ENCODE assay signal across 22 mouse cellular contexts in the genomic region with DNA sequence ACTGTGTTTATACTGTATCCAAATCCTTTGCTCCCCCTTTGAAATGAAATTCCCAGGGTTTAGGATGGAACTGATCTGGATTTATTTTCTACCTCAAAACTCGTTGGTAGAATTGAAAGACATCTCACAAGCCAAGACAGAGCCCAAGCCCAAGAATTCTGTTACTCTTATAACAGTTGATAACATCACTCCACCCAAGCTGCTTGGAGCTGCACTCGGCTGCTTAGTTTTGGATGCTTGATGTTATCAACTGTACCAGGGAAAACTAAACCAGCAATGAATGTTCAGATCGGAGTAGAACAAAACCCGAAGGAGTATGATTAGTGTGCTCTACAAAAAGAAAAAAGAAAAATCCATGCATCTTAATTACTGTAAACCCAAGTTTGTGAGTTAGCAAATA.
DNase-seq lines count a peak whose midpoint lies in the region; ATAC-seq lines count a peak whose summit lies in the region.
"Had no signal": no experiment of that assay in that cellular context is flagged by ENCODE, and none has a peak within 500 bp of the region (broad histone marks: within the 10 kb centered on the region; RNA-seq: fewer than 3 reads in every experiment).

No protein-coding gene starts in this region.

- WGBS in liver, embryonic 13.5 days (ENCODE audit: insufficient replicate concordance), result 45% methylated on average over 4 of the region's 4 CpGs
- WGBS in liver, embryonic 12.5 days (ENCODE audit: insufficient replicate concordance), result 47% methylated on average over 4 of the region's 4 CpGs
- WGBS in liver, embryonic 15.5 days (ENCODE audit: insufficient replicate concordance), result 35% methylated on average over 4 of the region's 4 CpGs
- WGBS in hindbrain, embryonic 14.5 days, result 82% methylated on average over 4 of the region's 4 CpGs

- H3K36me3 ChIP-seq in liver, embryonic 13.5 days, result no peaks in the 10 kb centered on the region
- H3K36me3 ChIP-seq in liver, embryonic 12.5 days, result no peaks in the 10 kb centered on the region
- no peaks in the 10 kb centered on the region for H3K36me3 ChIP-seq in liver, embryonic 15.5 days (replicated peaks)
- H3K36me3 ChIP-seq in hindbrain, embryonic 14.5 days (replicated peaks; ENCODE audit: control insufficient read depth, insufficient read depth), result no peaks in the 10 kb centered on the region
- H3K36me3 ChIP-seq: embryonic facial prominence, embryonic 13.5 days; embryonic facial prominence, embryonic 15.5 days; forebrain, embryonic 10.5 days; forebrain, embryonic 12.5 days had no signal

- no peak overlapping the region for H3K4me3 ChIP-seq in liver, embryonic 13.5 days (replicated peaks)
- no peak overlapping the region for H3K4me3 ChIP-seq in liver, embryonic 12.5 days
- H3K4me3 ChIP-seq in liver, embryonic 15.5 days (replicated peaks), result no peak overlapping the region
- no peak overlapping the region for H3K4me3 ChIP-seq in hindbrain, embryonic 14.5 days (replicated peaks; ENCODE audit: low read length)
- H3K4me3 ChIP-seq: embryonic facial prominence, embryonic 13.5 days; embryonic facial prominence, embryonic 15.5 days; erythroblast, embryonic 14.5 days; forebrain, embryonic 10.5 days; forebrain, embryonic 12.5 days had no signal

- H3K27me3 ChIP-seq in liver, embryonic 13.5 days, result no peaks in the 10 kb centered on the region
- no peaks in the 10 kb centered on the region for H3K27me3 ChIP-seq in liver, embryonic 12.5 days (replicated peaks)
- H3K27me3 ChIP-seq in liver, embryonic 15.5 days, result no peaks in the 10 kb centered on the region
- no peaks in the 10 kb centered on the region for H3K27me3 ChIP-seq in hindbrain, embryonic 14.5 days (ENCODE audit: control insufficient read depth, insufficient read depth, low read length)
- H3K27me3 ChIP-seq: embryonic facial prominence, embryonic 13.5 days; embryonic facial prominence, embryonic 15.5 days; forebrain, embryonic 12.5 days had no signal

- peaks cover 32% of the 10 kb centered on the region for H3K4me1 ChIP-seq in liver, embryonic 13.5 days (replicated peaks)
- H3K4me1 ChIP-seq in liver, embryonic 12.5 days, result peaks cover 35% of the 10 kb centered on the region
- H3K4me1 ChIP-seq in liver, embryonic 15.5 days (replicated peaks), result peaks cover 33% of the 10 kb centered on the region
- no peaks in the 10 kb centered on the region for H3K4me1 ChIP-seq in hindbrain, embryonic 14.5 days (replicated peaks; ENCODE audit: control insufficient read depth, insufficient read depth, low read length)
- H3K4me1 ChIP-seq: embryonic facial prominence, embryonic 13.5 days; embryonic facial prominence, embryonic 15.5 days; forebrain, embryonic 10.5 days; forebrain, embryonic 12.5 days had no signal

- H3K4me2 ChIP-seq in liver, embryonic 13.5 days, result no peak overlapping the region
- no peak overlapping the region for H3K4me2 ChIP-seq in liver, embryonic 12.5 days
- H3K4me2 ChIP-seq in liver, embryonic 15.5 days, result no peak overlapping the region
- H3K4me2 ChIP-seq in hindbrain, embryonic 14.5 days (replicated peaks), result no peak overlapping the region
- H3K4me2 ChIP-seq: embryonic facial prominence, embryonic 13.5 days; embryonic facial prominence, embryonic 15.5 days; forebrain, embryonic 12.5 days had no signal

- ATAC-seq in liver, embryonic 13.5 days (ENCODE audit: low read depth), result peak; percentile 56; the same call in 1 of the 2 replicates
- ATAC-seq in liver, embryonic 12.5 days, result no peak
- peak; percentile 51 for ATAC-seq in liver, embryonic 15.5 days (ENCODE audit: insufficient read depth)
- ATAC-seq in megakaryocyte-erythroid progenitor cell, adult 5-6 weeks (replicated peaks; ENCODE audit: low FRiP score, low TSS enrichment, poor library complexity, severe bottlenecking), result 0 out of 2 replicates have a peak, but pooled peaks have one; percentile 37
- no peak for ATAC-seq in hindbrain, embryonic 14.5 days (ENCODE audit: low FRiP score)
- ATAC-seq: forebrain, embryonic 14.5 days had no signal

- no peak overlapping the region for H3K9ac ChIP-seq in liver, embryonic 13.5 days
- no peak overlapping the region for H3K9ac ChIP-seq in liver, embryonic 12.5 days
- H3K9ac ChIP-seq in liver, embryonic 15.5 days, result no peak overlapping the region
- no peak overlapping the region for H3K9ac ChIP-seq in hindbrain, embryonic 14.5 days
- H3K9ac ChIP-seq: embryonic facial prominence, embryonic 13.5 days; embryonic facial prominence, embryonic 15.5 days; forebrain, embryonic 12.5 days had no signal

- no peaks in the 10 kb centered on the region for H3K9me3 ChIP-seq in liver, embryonic 13.5 days (replicated peaks)
- H3K9me3 ChIP-seq in liver, embryonic 12.5 days (replicated peaks), result no peaks in the 10 kb centered on the region
- H3K9me3 ChIP-seq in liver, embryonic 15.5 days (replicated peaks), result no peaks in the 10 kb centered on the region
- no peaks in the 10 kb centered on the region for H3K9me3 ChIP-seq in hindbrain, embryonic 14.5 days (ENCODE audit: control insufficient read depth, low read length)
- H3K9me3 ChIP-seq: embryonic facial prominence, embryonic 13.5 days; embryonic facial prominence, embryonic 15.5 days; forebrain, embryonic 10.5 days; forebrain, embryonic 12.5 days had no signal

- no peak for DNase-seq in liver, embryonic 13.5 days
- DNase-seq in liver, result no peak
- no peak for DNase-seq in hindbrain, embryonic 14.5 days (ENCODE audit: low spot score)
- DNase-seq: adrenal gland, adult 2 months; adrenal gland, postnatal 10 days; adrenal gland, postnatal 25 days; cerebellum, adult 11 months; cerebellum, adult 18-20 months; cerebellum, adult 8-10 months; cerebellum, adult 9-11 months; cerebellum, postnatal 14 days; cerebellum, postnatal 36 days; embryo, embryonic 11 days had no signal

- H3K27ac ChIP-seq in liver, embryonic 13.5 days, result 0 out of 2 replicates have a peak overlapping the region, but pooled peaks have one; percentile 13
- H3K27ac ChIP-seq in liver, embryonic 12.5 days, result no peak overlapping the region
- H3K27ac ChIP-seq in liver, embryonic 15.5 days (replicated peaks), result no peak overlapping the region
- H3K27ac ChIP-seq in hindbrain, embryonic 14.5 days, result no peak overlapping the region
- H3K27ac ChIP-seq: embryonic facial prominence, embryonic 13.5 days; embryonic facial prominence, embryonic 15.5 days; forebrain, embryonic 10.5 days; forebrain, embryonic 12.5 days had no signal

Comparison
In these comparisons a context has a peak if more than half of its experiments do, and no peak if none do; other contexts are left out.
1. ATAC-seq: peak in liver, embryonic 13.5 days (single experiment), liver, embryonic 15.5 days (single experiment) and megakaryocyte-erythroid progenitor cell, adult 5-6 weeks (single experiment); none in liver, embryonic 12.5 days (single experiment) and hindbrain, embryonic 14.5 days (single experiment).